Mouse (Mus musculus) C2C12 (cell line): ENCODE results near the gene Olfr1223. TPM values are rescaled to one million over a fixed set of nuclear protein-coding genes. Genes with fewer than 3 reads are reported as not detected.
"Not testable (repeated sequence)": the region's sequence is repeated elsewhere in the genome, so short reads cannot be mapped to it uniquely, and the experiment has no call there.

Experiments
- H3K27me3 ChIP-seq: one replicate; pipeline ENCODE4 v1.6.1; 2011; ENCODE audit not compliant: control insufficient read depth, insufficient read depth, insufficient read length
- H3K36me3 ChIP-seq: one replicate; pipeline ENCODE4 v1.6.1; 2011; ENCODE audit not compliant: control insufficient read depth, insufficient read depth
- H3K4me3 ChIP-seq: one replicate; pipeline ENCODE4 v1.5.1; 2011; ENCODE audit warnings: mild to moderate bottlenecking, control low read depth; ENCODE audit not compliant: poor library complexity, insufficient read depth, severe bottlenecking
- H3K79me2 ChIP-seq: one replicate; pipeline ENCODE4 v1.6.1; 2011; ENCODE audit not compliant: control insufficient read depth, insufficient read depth
- H3K79me3 ChIP-seq: one replicate; pipeline ENCODE4 v1.6.1; 2011; ENCODE audit warnings: low read depth, control low read depth
- H3ac ChIP-seq: one replicate; pipeline ENCODE3; 2011; ENCODE audit warnings: low read depth; ENCODE audit not compliant: control insufficient read depth, insufficient read length
- CEBPB ChIP-seq: IDR thresholded peaks from one replicate; pipeline ENCODE4 v1.6.1; 2011; ENCODE audit warnings: low read depth, mild to moderate bottlenecking, control low read depth, moderate library complexity
- CTCF ChIP-seq: IDR thresholded peaks from one replicate; pipeline ENCODE4 v1.5.1; 2011; ENCODE audit not compliant: control insufficient read depth, insufficient read depth, insufficient read length
- FOSL1 ChIP-seq: IDR thresholded peaks from one replicate; pipeline ENCODE4 v1.8.0; 2011; ENCODE audit warnings: mild to moderate bottlenecking, low read length; ENCODE audit not compliant: poor library complexity, insufficient read depth, severe bottlenecking
- MAX ChIP-seq: IDR thresholded peaks from one replicate; pipeline ENCODE4 v1.6.1; 2011; ENCODE audit warnings: mild to moderate bottlenecking, control low read depth
- MYOD1 ChIP-seq: IDR thresholded peaks from one replicate; pipeline ENCODE4 v1.6.1; 2011; ENCODE audit warnings: low read depth; ENCODE audit not compliant: control insufficient read depth, insufficient read length
- MYOG ChIP-seq: IDR thresholded peaks from one replicate; pipeline ENCODE4 v1.6.1; 2011; ENCODE audit not compliant: control insufficient read depth, insufficient read length; ENCODE audit errors: extremely low read depth
- USF1 ChIP-seq: IDR thresholded peaks from one replicate; pipeline ENCODE4 v1.6.1; 2011; ENCODE audit warnings: low read depth, mild to moderate bottlenecking, control low read depth, moderate library complexity
- long read RNA-seq, 2 experiments: library from polyadenylated mRNA; unstranded; transcript quantifications; one replicate each; pipeline ENCODE4 v2.0.0; 2019 to 2020
- polyA plus RNA-seq: library from polyadenylated mRNA; unstranded; fragments of >200 nt; fragmentation: generic; extraction: Trizol; gene quantifications from one replicate; pipeline ENCODE4 v1.2.1, GENCODE M21; 2012; ENCODE audit warnings: missing spikeins

The Olfr1223 gene
- not detected for polyA plus RNA-seq
- long read RNA-seq, experiment 1, result 0 reads
- long read RNA-seq, experiment 2, result 0 reads

DNA sequence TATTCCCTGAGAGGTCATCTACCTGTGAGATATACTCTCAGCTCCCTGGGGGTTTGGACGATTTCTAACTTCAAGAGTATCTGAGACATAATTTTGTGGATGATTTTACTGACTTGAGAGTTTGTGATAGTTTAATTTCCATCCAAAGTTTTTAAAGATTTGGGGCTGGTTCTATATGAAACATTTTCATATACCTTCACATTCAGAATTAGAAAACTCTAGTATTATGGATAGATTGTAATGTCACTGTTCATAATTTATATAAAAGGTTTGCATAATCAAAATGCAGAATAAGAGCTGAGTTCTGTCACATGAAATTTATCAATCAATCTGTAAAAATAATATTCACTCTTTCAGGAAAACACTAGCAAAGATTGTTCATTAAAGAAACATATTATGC, at the start of gene Olfr1223:
Olfr1223 (minus strand) TSS at position 101 of the 400 bp plus-strand sequence.
- no peak within 1 kb of the TSS for H3ac ChIP-seq
- no peaks in the 10 kb centered on the region for H3K27me3 ChIP-seq
- no peaks in the 10 kb centered on the region for H3K79me2 ChIP-seq
- no peak within 1 kb of the TSS for H3K4me3 ChIP-seq
- no peaks in the 10 kb centered on the region for H3K36me3 ChIP-seq
- TF ChIP-seq MAX, result no peak
- no peaks in the 10 kb centered on the region for H3K79me3 ChIP-seq

DNA sequence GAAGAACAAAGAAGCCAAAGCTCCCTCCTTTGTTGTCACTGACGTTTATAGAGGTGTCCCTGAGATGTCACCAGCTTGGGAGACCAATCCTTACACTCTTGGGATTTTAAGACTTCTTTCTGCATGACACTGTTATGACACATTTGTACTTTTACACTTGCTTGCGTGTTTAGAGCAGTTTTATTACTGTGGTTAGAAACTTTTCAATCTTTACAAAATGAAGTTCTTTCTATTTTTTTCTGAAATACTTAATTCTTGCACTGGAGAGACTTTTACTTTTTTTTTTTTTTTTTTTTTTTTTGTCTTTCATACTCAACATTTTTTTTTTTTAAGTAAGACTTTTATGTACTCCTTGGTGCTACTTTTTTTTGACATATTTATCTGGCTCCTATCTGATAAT, 48.6 kb upstream of the Olfr1223 start, which contains the start of gene Olfr1226:
Olfr1226 (minus strand) TSS at position 101 of the 400 bp plus-strand sequence.
- Histone ChIP-seq H3K4me3 (no peak within 1 kb of the TSS), H3K36me3 (no peaks in the 10 kb centered on the region), H3ac (no peak within 1 kb of the TSS), H3K79me3 (no peaks in the 10 kb centered on the region), H3K79me2 (no peaks in the 10 kb centered on the region), H3K27me3 (no peaks in the 10 kb centered on the region)
- TF ChIP-seq FOSL1 (no peak), CTCF (no peak), USF1 (no peak), MAX (no peak), MYOG (no peak), CEBPB (no peak), MYOD1 (no peak)

GRCm38 (mm10) chr2:89196325-89196982, 45.1 kb upstream of the Olfr1223 start:
- H3K36me3 ChIP-seq, result no peaks in the 10 kb centered on the region
- TF ChIP-seq CEBPB (peak; percentile 13), USF1 (peak; percentile 36), MAX (no peak)
- no peaks in the 10 kb centered on the region for H3K79me2 ChIP-seq
- H3K79me3 ChIP-seq, result no peaks in the 10 kb centered on the region
- no peaks in the 10 kb centered on the region for H3K27me3 ChIP-seq
- H3ac ChIP-seq, result no peak overlapping the region
- no peak overlapping the region for H3K4me3 ChIP-seq

- Histone ChIP-seq H3K27me3 (no peaks in the 10 kb centered on the region), H3K4me3 (no peak within 1 kb of the TSS), H3K79me3 (no peaks in the 10 kb centered on the region), H3K36me3 (no peaks in the 10 kb centered on the region), H3K79me2 (no peaks in the 10 kb centered on the region), H3ac (no peak within 1 kb of the TSS)
- no peak for TF ChIP-seq FOSL1
- TF ChIP-seq MYOD1, result no peak
- no peak for TF ChIP-seq CTCF
Measured at GRCm38 (mm10) chr2:89174569-89174968, 23.2 kb upstream of the Olfr1223 start, which contains the start of gene Olfr1225. Gene Olfr1225 (minus strand): TSS chr2:89174669.

DNA sequence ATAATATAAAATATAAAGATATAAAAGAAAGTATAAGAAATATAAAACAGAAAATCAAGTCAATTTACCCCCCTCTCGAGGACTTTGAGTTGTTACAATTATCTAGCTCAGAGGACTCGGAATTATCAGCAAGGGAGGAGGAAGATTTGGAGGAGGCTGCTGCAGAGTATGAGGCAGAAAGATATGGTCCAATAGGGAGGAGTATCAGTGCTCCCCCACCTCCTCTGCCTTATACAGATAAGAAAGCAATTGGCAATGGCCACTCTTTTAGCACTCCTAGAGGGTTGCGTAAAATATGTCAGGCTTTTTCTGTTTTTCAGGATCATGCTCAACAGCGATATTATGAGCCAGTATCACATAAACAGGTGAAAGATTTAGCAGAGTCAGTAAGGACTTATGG, 13.4 kb upstream of the Olfr1223 start:
- not testable (repeated sequence) for H3K4me3 ChIP-seq

DNA sequence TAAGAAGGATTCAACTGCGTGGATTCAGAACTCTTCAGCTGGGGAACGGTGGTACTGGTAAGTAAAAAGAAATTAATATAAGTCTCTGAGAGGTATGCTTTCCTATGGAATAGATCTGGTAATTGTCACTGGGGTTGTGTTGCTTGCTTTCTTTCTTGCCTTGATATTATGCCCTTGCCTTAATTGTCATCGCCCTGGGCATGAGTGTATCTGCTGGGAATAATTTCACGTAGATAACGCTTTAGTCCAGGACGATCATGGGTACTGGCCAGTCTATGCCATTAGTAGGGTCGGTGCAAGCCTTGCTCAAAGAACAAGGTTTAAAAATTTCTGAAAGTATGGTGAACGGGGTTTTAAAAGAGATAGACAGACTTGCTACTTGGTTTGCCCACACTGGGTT, 12.6 kb upstream of the Olfr1223 start, which contains the start of gene Olfr1224-ps1:
Olfr1224-ps1 (minus strand) TSS at position 101 of the 400 bp plus-strand sequence.
- H3K27me3 ChIP-seq, H3K36me3 ChIP-seq, H3K4me3 ChIP-seq, H3K79me3 ChIP-seq, H3K79me2 ChIP-seq, H3ac ChIP-seq: not testable (repeated sequence)

More for the DNA sequence above, 13.4 kb upstream of the Olfr1223 start:
- H3K27me3 ChIP-seq, H3ac ChIP-seq, H3K79me3 ChIP-seq, H3K36me3 ChIP-seq, H3K79me2 ChIP-seq: not testable (repeated sequence)

DNA sequence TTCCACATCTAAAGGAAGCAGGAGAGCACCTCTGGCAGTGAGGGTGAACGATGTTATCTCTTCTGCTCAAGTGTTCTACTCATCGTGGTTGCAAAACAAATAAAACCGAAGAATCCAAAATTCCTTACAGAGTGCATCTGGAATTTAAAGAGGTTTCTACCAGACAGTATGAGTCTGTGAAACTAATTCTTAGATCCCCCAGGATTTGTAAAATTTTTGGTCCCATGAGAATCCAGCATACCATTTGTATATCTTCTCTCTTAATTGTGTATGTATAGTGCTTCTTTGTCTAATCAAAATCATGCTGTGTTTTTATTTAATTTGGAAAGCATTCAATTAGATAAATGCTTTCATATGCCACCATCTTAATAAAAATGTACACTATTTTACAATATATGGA, 18.4 kb downstream of the Olfr1223 start, which contains the start of gene Olfr1222:
Olfr1222 (minus strand) TSS at position 101 of the 400 bp plus-strand sequence.
- TF ChIP-seq CTCF, result no peak
- no peak for TF ChIP-seq FOSL1
- TF ChIP-seq CEBPB, result no peak
- no peak for TF ChIP-seq MYOD1
- TF ChIP-seq USF1, result no peak
- no peak for TF ChIP-seq MAX
- TF ChIP-seq MYOG, result no peak
- no peaks in the 10 kb centered on the region for H3K36me3 ChIP-seq
- no peaks in the 10 kb centered on the region for H3K79me2 ChIP-seq
- H3ac ChIP-seq, result no peak within 1 kb of the TSS
- no peak within 1 kb of the TSS for H3K4me3 ChIP-seq
- no peaks in the 10 kb centered on the region for H3K27me3 ChIP-seq
- no peaks in the 10 kb centered on the region for H3K79me3 ChIP-seq
